Mouse (Mus musculus) cerebellum, adult 18-20 months (tissue): ENCODE data around the gene Ccdc51.
A peak's percentile ranks its signal among the peaks of the same experiment; 100 is the strongest.
"Not testable (repeated sequence)": the region's sequence is repeated elsewhere in the genome, so short reads cannot be mapped to it uniquely, and the experiment has no call there.

ENCODE experiments used
- DNase-seq, 2 experiments: peaks; one replicate each; pipeline ENCODE4 v3.0.0; 2021

The Ccdc51 gene

DNA sequence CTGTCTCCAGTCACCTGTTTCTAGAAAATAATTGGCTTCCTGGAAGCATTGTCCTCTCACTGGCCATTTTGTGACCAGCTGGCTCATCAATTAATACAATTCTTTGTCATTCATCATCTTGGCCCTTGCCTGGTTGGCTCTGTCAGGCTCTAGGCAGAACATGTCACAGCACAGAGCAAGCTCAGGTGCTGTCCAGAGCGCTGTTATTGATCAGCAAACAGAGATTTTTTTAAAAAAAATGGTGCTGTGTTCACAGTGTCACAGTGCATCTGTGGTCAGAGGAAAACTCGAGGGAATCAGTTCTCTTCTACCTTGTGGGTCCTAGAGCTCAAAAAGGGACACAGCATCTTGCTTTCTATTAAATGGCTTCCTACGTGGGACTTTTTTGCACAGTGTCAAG is 43.2 kb downstream of the Ccdc51 start:
- DNase-seq: no peak

DNA sequence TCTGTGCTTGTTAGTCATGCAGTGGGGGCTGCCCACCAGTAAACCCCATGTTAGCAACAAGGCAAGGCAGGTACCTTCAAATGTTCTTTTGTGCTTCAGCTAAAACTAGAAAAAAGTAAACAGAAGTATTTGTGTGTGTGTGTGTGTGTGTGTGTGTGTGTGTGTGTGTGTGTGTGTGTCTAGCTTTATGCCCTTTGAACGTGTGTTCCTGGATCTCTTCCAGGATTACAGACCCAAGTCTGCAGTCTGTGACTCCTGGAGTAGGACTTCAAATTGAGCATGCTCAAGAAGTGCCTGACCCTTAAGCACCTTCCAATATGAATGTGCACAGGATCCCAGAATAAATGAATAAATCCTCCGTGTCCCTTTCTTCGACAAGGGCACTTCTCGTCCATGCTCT is 44.8 kb downstream of the Ccdc51 start:
- DNase-seq: no peak

- DNase-seq: peak in 1 of 2 experiments; percentile 14
Observed at GRCm38 (mm10) chr9:109128211-109128610, 45.9 kb downstream of the Ccdc51 start.

- no peak for DNase-seq
Observed at GRCm38 (mm10) chr9:109130076-109130475, 47.8 kb downstream of the Ccdc51 start.

DNA sequence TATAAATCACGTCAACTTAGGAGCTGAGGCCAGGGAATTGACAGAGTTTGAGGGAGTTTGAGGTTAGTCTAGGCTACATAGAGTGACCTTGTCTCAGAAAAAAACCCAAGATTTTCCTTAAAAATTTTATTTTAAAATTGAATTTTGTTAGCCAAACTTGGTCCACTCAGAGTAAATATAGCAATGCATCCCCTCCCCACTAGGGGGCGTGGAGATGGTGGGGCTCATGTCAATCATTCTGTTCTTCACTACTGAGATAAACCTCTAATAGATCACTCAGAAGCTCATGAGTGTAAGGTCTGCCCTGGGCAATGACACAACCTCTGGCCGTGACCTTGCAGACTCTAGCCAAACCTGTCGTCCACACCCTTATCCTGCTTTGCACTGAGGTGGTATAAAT is 58.1 kb downstream of the Ccdc51 start:
- not testable (repeated sequence) for DNase-seq
